Mouse (Mus musculus) erythroid progenitor cell, adult 5-6 weeks (primary cell): ENCODE data around the gene Rbm10. TPM values are rescaled to one million over a fixed set of nuclear protein-coding genes. Genes with fewer than 3 reads are reported as not detected.

Source experiments
- ATAC-seq: replicated peaks from 2 replicates; pipeline ENCODE4 v1.8.0; 2016; ENCODE audit warnings: moderate number of reproducible peaks, mild to moderate bottlenecking, moderate TSS enrichment, inconsistent platforms; ENCODE audit not compliant: poor library complexity, low FRiP score, severe bottlenecking
- total RNA-seq, 2 experiments: library from RNA; stranded (forward) in 1 of 2; stranded (reverse) in 1 of 2; fragments of 150-400 nt in 1 of 2; fragments of 186-747, 209-891 nt in 1 of 2; gene quantifications; 2 replicates each; pipeline versions ENCODE4 v1.2.3 to v1.2.4; 2015 to 2017; ENCODE audit warnings: low replicate concordance in 2 of 2

The Rbm10 gene
- total RNA-seq (2015; ENCODE audit: low replicate concordance) (28.5 and 33.5 TPM in 2 replicates), total RNA-seq (2017; ENCODE audit: low replicate concordance) (38.0 and 51.6 TPM in 2 replicates)

GRCm38 (mm10) chrX:20617176-20617902 lies at the start of gene Rbm10, which contains the start of gene Ndufb11:
Gene Rbm10 (plus strand): TSS chrX:20617503.
Gene Ndufb11 (minus strand): TSS chrX:20617619.
- ATAC-seq = peak; percentile 96

- ATAC-seq = no peak
Observed at GRCm38 (mm10) chrX:20571024-20571423, 46.3 kb upstream of the Rbm10 start.

GRCm38 (mm10) chrX:20572683-20573082 lies 44.6 kb upstream of the Rbm10 start:
- no peak for ATAC-seq

GRCm38 (mm10) chrX:20573927-20574326 lies 43.4 kb upstream of the Rbm10 start:
- ATAC-seq = no peak

- no peak for ATAC-seq
Observed at GRCm38 (mm10) chrX:20587968-20588367, 29.3 kb upstream of the Rbm10 start.

GRCm38 (mm10) chrX:20608500-20608899 lies 8.8 kb upstream of the Rbm10 start:
- no peak for ATAC-seq

- peak; percentile 44; the same call in 1 of the 2 replicates for ATAC-seq
Observed at GRCm38 (mm10) chrX:20616861-20617175, 485 bp upstream of the Rbm10 start.

GRCm38 (mm10) chrX:20617903-20618399 lies 648 bp downstream of the Rbm10 start:
- ATAC-seq = peak; percentile 25; the same call in 1 of the 2 replicates

GRCm38 (mm10) chrX:20638141-20638540 lies 20.8 kb downstream of the Rbm10 start:
- ATAC-seq = no peak

GRCm38 (mm10) chrX:20644780-20645179 lies 27.5 kb downstream of the Rbm10 start:
- no peak for ATAC-seq

GRCm38 (mm10) chrX:20657593-20657992 lies 40.3 kb downstream of the Rbm10 start:
- no peak for ATAC-seq

- ATAC-seq = peak; percentile 48
Observed at GRCm38 (mm10) chrX:20658026-20658652, 40.8 kb downstream of the Rbm10 start, which contains the start of gene Uba1. Gene Uba1 (plus strand): TSS chrX:20658326.

GRCm38 (mm10) chrX:20658891-20659406 lies 41.6 kb downstream of the Rbm10 start:
- ATAC-seq = no peak

- no peak for ATAC-seq
Observed at GRCm38 (mm10) chrX:20662317-20662715, 45.0 kb downstream of the Rbm10 start.

- peak; percentile 95 for ATAC-seq
Observed at GRCm38 (mm10) chrX:20662716-20663443, 45.6 kb downstream of the Rbm10 start.

GRCm38 (mm10) chrX:20663444-20663790 lies 46.1 kb downstream of the Rbm10 start:
- ATAC-seq = no peak

GRCm38 (mm10) chrX:20687519-20688067 lies 70.3 kb downstream of the Rbm10 start, which contains the start of gene Cdk16:
Gene Cdk16 (plus strand): TSS chrX:20687954.
- peak; percentile 93 for ATAC-seq

- peak; percentile 84 for ATAC-seq
Observed at GRCm38 (mm10) chrX:20688068-20688547, 70.8 kb downstream of the Rbm10 start.

GRCm38 (mm10) chrX:20688615-20689014 lies 71.3 kb downstream of the Rbm10 start:
- peak; percentile 42 for ATAC-seq

GRCm38 (mm10) chrX:20691566-20691965 lies 74.3 kb downstream of the Rbm10 start:
- no peak for ATAC-seq
